Mouse (Mus musculus) gastrocnemius, postnatal 25 days (tissue): ENCODE data around the gene Birc5. TPM values are rescaled to one million over a fixed set of nuclear protein-coding genes. Genes with fewer than 3 reads are reported as not detected.

Experiments used
- DNase-seq: peaks from one replicate; pipeline ENCODE4 v3.0.0; 2022
- total RNA-seq, 2 experiments: library from RNA; stranded (reverse); gene quantifications; 1 replicate in 1 of 2; 2 replicates in 1 of 2; pipeline ENCODE4 v1.2.3; 2021

The Birc5 gene
- total RNA-seq, 2 experiments from 2014 or later: 0.86 TPM; not detected in 1

DNA sequence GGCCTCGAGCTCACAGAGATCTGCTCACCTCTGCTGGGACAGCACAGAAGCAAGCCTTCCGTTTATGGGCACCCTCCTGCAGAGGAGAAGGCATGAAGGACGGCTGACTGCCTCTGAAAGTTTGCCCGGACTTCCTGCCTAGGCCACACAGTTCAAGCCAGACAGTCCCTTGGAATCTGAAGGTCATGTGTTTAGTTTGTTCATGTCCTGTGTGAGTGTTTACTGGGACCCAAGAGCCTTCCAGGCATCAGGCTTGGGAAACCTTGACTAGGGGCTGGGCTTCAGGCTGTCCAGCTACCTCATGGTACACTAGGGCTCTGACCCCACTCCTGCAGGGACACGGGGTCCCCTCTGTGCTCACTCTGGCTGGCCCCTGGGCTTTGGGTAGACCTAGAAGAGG is 36.9 kb downstream of the Birc5 start:
- no peak for DNase-seq

DNA sequence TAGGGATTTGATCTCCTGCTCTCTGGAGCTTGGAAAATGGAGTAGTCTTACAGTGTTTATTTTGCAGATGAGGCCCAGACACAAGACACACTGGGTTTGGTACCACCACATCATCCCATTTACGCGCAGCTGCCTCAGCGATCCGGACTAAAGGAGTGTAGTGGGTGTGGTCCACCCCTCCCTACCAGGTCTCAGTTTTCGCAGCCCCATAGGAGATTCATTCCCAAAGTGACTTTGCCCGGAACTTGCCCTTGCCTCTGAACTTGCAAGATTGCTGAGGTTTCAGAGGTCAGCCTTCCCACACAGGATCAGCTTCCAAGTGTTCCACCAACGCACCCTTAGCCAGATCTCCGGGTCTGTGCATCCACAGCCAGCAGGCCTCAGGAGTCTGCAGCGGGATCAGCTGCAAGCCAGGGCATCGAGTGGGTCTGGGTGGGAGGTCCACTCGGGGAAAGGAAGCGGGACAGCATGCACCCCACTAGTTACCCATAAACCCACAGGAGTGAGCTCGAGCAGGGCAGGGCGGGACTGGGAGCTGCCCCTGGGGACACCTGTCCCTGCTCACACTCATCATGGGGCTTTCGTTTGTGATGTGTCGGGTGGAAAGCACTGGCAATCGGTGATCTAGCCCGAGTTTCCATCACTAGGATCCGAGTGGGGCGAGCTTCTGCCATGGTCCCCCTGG is 39.3 kb downstream of the Birc5 start:
- no peak for DNase-seq

DNA sequence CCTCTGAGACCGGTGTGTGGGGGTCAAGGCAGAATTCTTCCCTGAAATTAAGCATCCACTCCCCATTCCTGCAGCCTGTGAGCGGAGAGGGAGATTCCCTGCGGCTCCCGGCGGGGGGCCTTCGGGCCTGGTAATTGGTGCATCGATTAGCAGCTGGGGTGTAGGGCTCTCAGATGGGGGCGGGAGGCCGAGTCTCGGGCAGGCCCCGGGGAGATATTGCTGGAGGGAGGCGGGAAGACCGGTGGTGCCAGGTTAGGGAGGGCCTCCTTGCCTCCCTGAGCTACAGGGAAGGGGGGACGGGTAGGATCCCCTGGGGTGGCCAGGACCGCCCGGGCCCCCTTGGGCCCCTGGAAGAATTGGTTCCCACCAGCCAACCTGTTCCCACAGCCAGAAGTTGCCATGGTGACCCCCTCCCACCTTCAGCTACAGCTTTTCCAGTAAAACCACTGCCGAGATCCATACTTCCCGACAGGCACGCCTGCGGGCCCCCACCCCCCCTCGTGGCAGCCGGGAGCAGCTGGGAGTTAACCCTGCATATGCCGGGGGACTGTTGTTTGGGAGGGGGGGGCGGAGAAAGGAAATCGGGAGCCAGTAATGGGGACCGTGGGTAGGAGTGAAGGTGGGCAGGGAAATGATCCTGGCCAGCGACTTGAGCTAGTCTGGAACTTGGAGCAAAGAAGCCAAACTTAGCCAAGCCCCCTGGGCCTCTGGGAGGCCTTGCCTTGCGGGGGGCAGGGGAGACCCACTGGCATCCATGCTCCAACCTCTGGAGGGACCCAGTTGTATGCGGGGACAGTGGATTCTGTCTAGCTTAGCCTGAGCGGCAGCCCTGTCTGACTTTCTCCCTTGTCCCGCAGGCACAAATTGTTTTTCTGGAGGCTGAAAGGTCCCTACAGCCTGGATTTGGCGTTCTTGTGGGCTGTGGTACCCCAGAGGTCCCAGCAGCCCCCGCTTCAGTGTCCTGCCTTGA is 40.1 kb downstream of the Birc5 start:
- DNase-seq: no peak

DNA sequence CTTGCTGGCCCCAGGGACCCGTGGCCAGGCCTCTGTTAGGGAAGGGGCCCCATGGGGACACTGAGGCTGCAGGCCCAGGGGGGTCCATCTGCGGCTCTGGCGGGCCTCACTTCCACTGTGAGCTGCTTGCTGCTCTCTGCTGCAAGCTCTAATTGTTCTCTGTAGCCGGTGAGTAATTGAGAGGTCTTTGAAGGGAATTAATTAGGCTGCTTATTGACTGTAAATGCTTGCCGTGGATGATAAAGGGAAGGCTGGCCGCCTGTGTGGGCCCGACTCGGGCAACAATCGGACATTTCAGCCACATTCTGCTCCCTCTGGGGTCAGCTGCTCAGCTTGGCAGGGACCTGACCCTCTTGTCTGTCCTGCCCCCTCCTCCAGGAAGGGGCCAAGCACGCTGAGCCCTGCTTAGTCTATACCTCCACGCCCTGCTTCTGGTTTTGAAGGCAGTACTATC is 40.9 kb downstream of the Birc5 start:
- no peak for DNase-seq

DNA sequence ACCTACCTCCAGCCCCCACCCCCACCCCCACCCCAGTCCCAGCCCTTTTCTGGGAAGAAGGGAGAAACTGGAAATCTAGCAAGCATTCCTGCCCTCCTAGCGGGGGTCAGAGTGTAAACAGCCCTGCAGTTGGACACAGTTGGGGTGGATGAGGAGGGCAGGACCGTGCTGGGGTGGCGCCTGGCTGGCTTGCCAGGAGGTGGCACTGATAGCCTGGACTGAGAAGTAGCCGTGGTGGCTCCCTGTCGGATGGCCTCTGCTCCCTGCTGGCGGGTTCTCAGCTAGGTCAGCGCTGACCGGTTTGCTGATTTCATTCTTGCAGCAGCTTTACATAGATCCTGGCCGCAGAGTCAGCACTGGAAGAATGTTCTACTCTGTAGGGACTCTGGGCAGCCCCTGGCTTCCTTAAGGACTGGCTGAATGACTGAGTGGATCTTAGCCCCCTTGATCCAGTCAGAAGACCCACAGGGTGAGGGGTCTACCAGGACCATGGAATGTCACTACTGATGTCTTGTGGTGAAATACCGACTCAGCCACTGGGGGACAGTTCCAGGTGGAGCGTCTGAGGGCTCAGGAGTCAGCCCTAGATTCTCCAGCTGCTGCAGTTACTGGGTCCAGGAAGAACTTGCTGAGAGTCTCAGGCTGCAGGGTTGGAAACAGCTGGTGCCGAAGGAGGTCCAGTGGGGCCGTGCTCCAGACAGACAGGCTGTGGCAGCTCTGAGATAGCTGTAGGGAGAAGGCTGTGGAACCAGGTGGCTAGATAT is 41.6 kb downstream of the Birc5 start:
- DNase-seq: peak; percentile 65

DNA sequence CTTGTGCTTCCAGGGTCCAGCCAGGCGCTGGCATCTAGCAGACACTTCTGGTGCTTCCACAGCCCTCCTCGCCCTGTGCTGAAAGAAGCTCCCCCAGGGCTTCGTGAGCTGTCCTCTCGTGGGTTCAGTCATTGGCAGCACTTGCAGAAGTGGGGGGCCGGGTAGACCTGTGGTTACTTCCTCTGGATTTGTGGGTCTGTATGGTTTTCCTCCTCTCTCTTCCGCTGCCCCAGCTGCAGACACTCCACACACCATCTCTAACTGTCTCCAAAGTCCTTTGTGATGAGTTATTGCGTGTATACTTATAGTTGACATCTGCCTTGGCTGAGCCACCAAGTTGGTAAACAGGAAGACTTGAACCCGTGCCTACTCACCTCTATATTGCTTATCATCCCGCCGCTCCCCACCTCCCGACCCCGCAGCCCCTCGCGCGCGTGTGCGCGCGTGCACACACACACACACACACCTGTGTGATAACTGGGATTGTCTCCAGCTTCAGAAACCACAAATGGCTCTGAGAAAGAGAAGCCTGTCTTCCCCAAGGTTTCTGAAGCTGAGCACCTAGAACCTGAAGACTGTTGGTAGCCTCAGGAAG is 42.6 kb downstream of the Birc5 start:
- DNase-seq: no peak

DNA sequence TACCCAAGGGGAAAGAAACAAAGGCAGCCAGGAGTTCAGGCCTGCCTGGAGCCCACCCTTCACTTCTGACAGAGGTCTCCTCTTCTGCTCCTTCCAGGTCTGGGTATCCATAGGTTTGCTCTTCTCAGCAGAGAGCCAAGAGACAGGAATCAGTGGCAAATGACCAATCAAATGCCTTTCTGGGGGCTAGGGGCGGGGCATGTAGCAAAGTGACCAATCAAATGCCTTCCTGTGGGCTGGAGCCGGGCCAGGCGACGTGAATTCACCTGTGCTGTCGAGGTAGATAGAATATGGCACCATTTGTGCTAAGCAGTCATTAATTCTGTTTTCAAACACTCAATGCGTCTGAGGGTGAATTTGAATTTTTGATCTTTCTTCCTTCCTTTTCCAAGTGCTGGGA is 43.1 kb downstream of the Birc5 start:
- no peak for DNase-seq

DNA sequence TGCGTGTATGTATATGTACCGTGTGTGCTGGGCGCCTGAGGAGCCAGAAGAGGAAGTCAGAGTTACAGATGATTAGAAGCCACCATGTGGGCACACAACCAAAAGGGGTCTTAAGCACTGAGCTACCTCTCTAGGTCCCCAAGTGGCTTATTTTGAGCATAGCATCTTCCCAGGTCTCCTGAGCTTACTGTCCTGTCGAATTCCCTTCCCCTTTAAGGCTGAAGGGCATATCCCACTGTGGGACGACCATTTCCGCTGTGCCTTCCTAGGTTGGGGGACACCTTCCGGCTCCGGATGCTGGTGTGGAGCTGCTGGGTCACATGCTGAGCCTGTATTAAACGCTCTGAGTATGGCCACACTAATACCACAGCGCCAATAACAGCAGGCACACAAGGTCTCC is 45.6 kb downstream of the Birc5 start:
- no peak for DNase-seq

DNA sequence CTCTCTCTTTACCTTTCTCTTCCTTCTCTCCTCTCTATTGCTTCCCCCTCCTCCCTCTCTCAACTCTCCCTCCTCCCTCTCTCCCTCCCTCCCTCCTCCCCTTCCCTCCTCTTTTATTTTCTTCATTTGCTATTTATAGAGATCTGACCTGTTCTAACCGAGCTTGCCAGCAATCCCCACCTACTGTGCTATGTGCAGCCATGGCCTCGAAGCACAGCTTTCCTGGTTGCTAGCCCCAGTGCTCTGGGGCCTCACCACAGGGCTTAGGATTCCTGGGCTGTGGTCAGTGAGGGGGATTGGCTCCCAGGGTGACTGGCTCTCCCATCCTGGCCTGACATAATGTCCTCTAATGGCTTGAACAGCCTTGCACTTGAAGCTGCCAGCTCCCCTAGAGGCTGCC is 47.5 kb downstream of the Birc5 start:
- no peak for DNase-seq

DNA sequence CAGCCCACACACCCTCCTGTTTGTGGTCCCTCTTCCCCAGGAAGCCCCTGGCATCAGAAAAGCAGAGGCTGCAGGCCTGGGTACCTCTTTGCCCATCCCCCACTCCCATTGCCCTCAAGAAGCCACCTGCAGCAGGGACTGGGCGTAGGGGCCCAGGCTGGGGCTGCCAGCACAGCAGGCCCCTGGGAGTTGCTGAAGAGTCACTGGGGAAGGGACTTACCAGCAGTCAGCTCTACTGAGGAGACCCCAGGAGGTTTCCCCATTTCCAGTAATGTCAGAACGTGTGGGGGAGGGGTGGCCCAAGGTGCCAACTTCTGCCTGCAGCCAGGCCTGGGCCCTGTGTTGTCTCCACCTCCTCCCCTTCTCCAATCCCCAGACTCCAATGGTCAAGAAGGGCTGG is 53.2 kb downstream of the Birc5 start:
- DNase-seq: no peak

DNA sequence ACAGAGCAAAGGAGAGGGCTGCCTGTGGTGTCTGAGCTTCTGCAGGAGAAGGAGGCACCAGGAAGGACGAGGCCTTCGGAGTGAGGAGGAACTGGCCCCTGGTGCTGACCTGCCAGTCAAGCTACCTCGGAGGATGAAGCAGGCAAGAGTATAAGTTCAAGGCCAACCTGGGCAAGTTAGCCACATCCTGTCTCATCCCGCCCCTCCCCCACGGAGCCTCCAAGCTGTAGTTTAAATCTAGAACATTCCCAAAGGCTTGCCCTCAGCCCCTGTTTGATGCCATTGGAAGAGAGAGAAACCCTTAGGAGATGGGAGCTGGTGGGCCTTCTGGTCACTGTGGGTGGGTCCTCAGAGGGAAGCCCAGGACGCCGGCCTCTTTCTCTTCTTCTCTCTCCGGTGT is 55.4 kb downstream of the Birc5 start:
- no peak for DNase-seq

Other genes with a start within 250 kb of the Birc5 start
- 10 to 100 TPM; 17.2 to 18.2 TPM for gene Tnrc6c, start 195.0 kb upstream of the Birc5 start, total RNA-seq
- gene Tmc8, start 67.2 kb upstream of the Birc5 start, total RNA-seq: 1 to 10 TPM in 1 of 2 experiments, under 1 TPM in 1; 0.56 to 1.6 TPM
- gene Tmc6, start 67.1 kb upstream of the Birc5 start, total RNA-seq: 1 to 10 TPM; 6.8 to 7.8 TPM
- gene 6030468B19Rik, start 51.6 kb upstream of the Birc5 start, total RNA-seq: not detected
- 1 to 10 TPM; 1.0 to 1.1 TPM for gene Gm20708, start 39.6 kb upstream of the Birc5 start, total RNA-seq
- 100 to 1,000 TPM; 143 to 146 TPM for gene Syngr2, start 39.6 kb upstream of the Birc5 start, total RNA-seq
- 1 to 10 TPM; 1.9 to 3.1 TPM for gene Afmid, start 23.3 kb upstream of the Birc5 start, total RNA-seq
- 1 to 10 TPM; 2.8 to 4.3 TPM for gene Tk1, start 23.2 kb upstream of the Birc5 start, total RNA-seq
- gene Tmem235, start 11.5 kb downstream of the Birc5 start, total RNA-seq: not detected
- 1 to 10 TPM; 4.7 to 6.1 TPM for gene Tha1, start 24.2 kb downstream of the Birc5 start, total RNA-seq
- 1 to 10 TPM; 4.4 to 6.1 TPM for gene Socs3, start 120.8 kb downstream of the Birc5 start, total RNA-seq
- gene Pgs1, start 137.0 kb downstream of the Birc5 start, total RNA-seq: 10 to 100 TPM; 18.4 to 18.6 TPM